Mouse (Mus musculus) spleen, adult 2 months (tissue): ENCODE measurements around the gene Ehf. TPM values are rescaled to one million over a fixed set of nuclear protein-coding genes. Genes with fewer than 3 reads are reported as not detected.

Experiments
- DNase-seq, 2 experiments: peaks; one replicate each; pipeline versions ENCODE4 v3.0.0 to v3.0.0-alpha.2; 2012 to 2021; ENCODE audit warnings: low spot score in 2 of 2, low read depth in 1 of 2
- H3K27ac ChIP-seq: fragments of 200-500 bp; 2 replicates; pipeline ENCODE4 v1.5.1; 2012; ENCODE audit warnings: low read length, inconsistent platforms; ENCODE audit not compliant: insufficient read depth
- H3K27me3 ChIP-seq: fragments of 200-500 bp; 2 replicates; pipeline ENCODE4 v1.6.1; 2012; ENCODE audit warnings: mild to moderate bottlenecking, moderate library complexity, low read length, inconsistent platforms; ENCODE audit not compliant: control insufficient read depth, insufficient read depth
- H3K36me3 ChIP-seq: fragments of 200-500 bp; 2 replicates; pipeline ENCODE4 v1.6.1; 2012; ENCODE audit warnings: mild to moderate bottlenecking, low read length, inconsistent platforms; ENCODE audit not compliant: control insufficient read depth, insufficient read depth
- H3K4me1 ChIP-seq: fragments of 200-500 bp; 2 replicates; pipeline ENCODE4 v1.6.1; 2011; ENCODE audit warnings: inconsistent platforms; ENCODE audit not compliant: control insufficient read depth, insufficient read depth, insufficient read length
- H3K4me3 ChIP-seq: fragments of 200-500 bp; 2 replicates; pipeline ENCODE4 v1.5.1; 2011; ENCODE audit warnings: mild to moderate bottlenecking, inconsistent platforms; ENCODE audit not compliant: insufficient read depth, insufficient read length; ENCODE audit errors: extremely low read depth
- CTCF ChIP-seq: fragments of 200-500 bp; IDR thresholded peaks from 2 replicates; pipeline ENCODE4 v1.5.1; 2011; ENCODE audit warnings: mild to moderate bottlenecking, inconsistent platforms; ENCODE audit not compliant: insufficient read depth, insufficient read length, insufficient replicate concordance; ENCODE audit errors: extremely low read depth
- POLR2A ChIP-seq: fragments of 200-500 bp; IDR thresholded peaks from 2 replicates; pipeline ENCODE4 v1.6.1; 2011; ENCODE audit warnings: low read depth, low read length, inconsistent platforms
- WGBS: fragments of 180-500 bp; shearing (Covaris S2); methylation state at CpG from one replicate; pipeline ENCODE4 v1.1.7; 2018; 5-methylcytosine and 5-hydroxymethylcytosine counted together
- polyA plus RNA-seq: library from polyadenylated mRNA; depleted of rRNA; stranded (reverse); fragments of >200 nt; gene quantifications from 2 replicates; pipeline ENCODE4 v1.2.3, GENCODE M21; 2012

Ehf gene
- polyA plus RNA-seq, 1 experiment = 3.2 TPM

GRCm38 (mm10) chr2:103337370-103337769, 34.3 kb upstream of the Ehf start:
- H3K27me3 ChIP-seq = no peaks in the 10 kb centered on the region
- WGBS = 88% methylated on average over 3 of the region's 3 CpGs
- TF ChIP-seq POLR2A (no peak), CTCF (no peak)
- DNase-seq = no peak
- no peaks in the 10 kb centered on the region for H3K36me3 ChIP-seq
- H3K4me1 ChIP-seq = peaks cover 3% of the 10 kb centered on the region; the same call in 1 of the 2 replicates
- no peak overlapping the region for H3K27ac ChIP-seq
- H3K4me3 ChIP-seq = no peak overlapping the region

- Histone ChIP-seq H3K27ac (no peak overlapping the region), H3K27me3 (no peaks in the 10 kb centered on the region), H3K4me1 (peaks cover under 1% of the 10 kb centered on the region; the same call in 1 of the 2 replicates), H3K4me3 (no peak overlapping the region), H3K36me3 (no peaks in the 10 kb centered on the region)
- WGBS = 88% methylated on average over 11 of the region's 11 CpGs
- TF ChIP-seq CTCF (no peak), POLR2A (no peak)
- DNase-seq = no peak
These were observed 33.5 kb upstream of the Ehf start for GRCm38 (mm10) chr2:103336621-103337020.

- Histone ChIP-seq H3K27ac (no peak overlapping the region), H3K27me3 (no peaks in the 10 kb centered on the region), H3K4me1 (no peaks in the 10 kb centered on the region), H3K4me3 (no peak overlapping the region), H3K36me3 (no peaks in the 10 kb centered on the region)
- 89% methylated on average over 3 of the region's 3 CpGs for WGBS
- no peak for DNase-seq
- TF ChIP-seq CTCF (no peak), POLR2A (no peak)
These were observed 32.9 kb upstream of the Ehf start for GRCm38 (mm10) chr2:103336000-103336399.

- Histone ChIP-seq H3K27ac (no peak overlapping the region), H3K27me3 (no peaks in the 10 kb centered on the region), H3K4me1 (no peaks in the 10 kb centered on the region), H3K4me3 (no peak overlapping the region), H3K36me3 (no peaks in the 10 kb centered on the region)
- DNase-seq = no peak
- 72% methylated on average over 3 of the region's 3 CpGs for WGBS
- TF ChIP-seq CTCF = no peak
- no peak for TF ChIP-seq POLR2A
These were observed 28.7 kb upstream of the Ehf start for GRCm38 (mm10) chr2:103331666-103332191.

GRCm38 (mm10) chr2:103328731-103329130, 25.7 kb upstream of the Ehf start:
- H3K27ac ChIP-seq = no peak overlapping the region
- no peaks in the 10 kb centered on the region for H3K27me3 ChIP-seq
- no peaks in the 10 kb centered on the region for H3K4me1 ChIP-seq
- TF ChIP-seq CTCF = no peak
- TF ChIP-seq POLR2A = no peak
- DNase-seq = no peak
- 92% methylated on average over 4 of the region's 4 CpGs for WGBS
- no peak overlapping the region for H3K4me3 ChIP-seq
- no peaks in the 10 kb centered on the region for H3K36me3 ChIP-seq

- no peak for TF ChIP-seq CTCF
- no peak for TF ChIP-seq POLR2A
These were observed 22.4 kb upstream of the Ehf start for GRCm38 (mm10) chr2:103325301-103326048.

GRCm38 (mm10) chr2:103324320-103324719, 21.2 kb upstream of the Ehf start:
- WGBS = 89% methylated on average over 2 of the region's 2 CpGs
- no peaks in the 10 kb centered on the region for H3K4me1 ChIP-seq
- H3K27ac ChIP-seq = no peak overlapping the region

More at GRCm38 (mm10) chr2:103325301-103326048, 22.4 kb upstream of the Ehf start:
- WGBS = 77% methylated on average over 7 of the region's 7 CpGs
- no peak for DNase-seq
- Histone ChIP-seq H3K36me3 (no peaks in the 10 kb centered on the region), H3K4me1 (no peaks in the 10 kb centered on the region), H3K4me3 (no peak overlapping the region), H3K27ac (no peak overlapping the region), H3K27me3 (no peaks in the 10 kb centered on the region)

More at GRCm38 (mm10) chr2:103324320-103324719, 21.2 kb upstream of the Ehf start:
- DNase-seq = no peak
- Histone ChIP-seq H3K4me3 (no peak overlapping the region), H3K36me3 (no peaks in the 10 kb centered on the region), H3K27me3 (no peaks in the 10 kb centered on the region)
- TF ChIP-seq POLR2A (no peak), CTCF (no peak)
